Mouse (Mus musculus) CH12.LX (cell line): ENCODE measurements around the gene Dgcr8. TPM values are rescaled to one million over a fixed set of nuclear protein-coding genes. Genes with fewer than 3 reads are reported as not detected.

Source experiments
- DNase-seq: peaks from one replicate; pipeline ENCODE4 v3.0.0-alpha.2; 2013; ENCODE audit errors: extremely low read depth
- H3K27ac ChIP-seq: 2 replicates; pipeline ENCODE4 v1.5.1; 2012; ENCODE audit warnings: low read depth, mild to moderate bottlenecking, control low read depth, moderate library complexity; ENCODE audit not compliant: insufficient read depth
- H3K27me3 ChIP-seq: replicated peaks from 2 replicates; pipeline ENCODE3; 2012; ENCODE audit warnings: inconsistent platforms
- H3K36me3 ChIP-seq, 2 experiments: replicated peaks in 1 of 2; 2 replicates each; pipeline versions ENCODE3 to v1.6.1; 2012; ENCODE audit warnings: inconsistent platforms in 1 of 2, low read length in 1 of 2, mild to moderate bottlenecking in 1 of 2, mixed read lengths in 1 of 2, moderate library complexity in 1 of 2; ENCODE audit not compliant: control insufficient read depth in 1 of 2, insufficient read depth in 1 of 2
- H3K4me1 ChIP-seq, 2 experiments: 2 replicates each; pipeline ENCODE4 v1.6.1; 2012; ENCODE audit warnings: inconsistent platforms in 1 of 2, moderate library complexity in 1 of 2; ENCODE audit not compliant: insufficient read depth in 2 of 2, control insufficient read depth in 1 of 2
- H3K4me2 ChIP-seq: 2 replicates; pipeline ENCODE4 v1.6.1; 2012; ENCODE audit warnings: low read depth, mild to moderate bottlenecking, control low read depth; ENCODE audit not compliant: poor library complexity, insufficient read depth, severe bottlenecking
- H3K4me3 ChIP-seq, 3 experiments: fragments of 150-350 bp in 1 of 3; sonication (generic) in 1 of 3; replicated peaks in 1 of 3; 2 replicates each; pipeline versions ENCODE3 to v1.5.1; 2011 to 2012; ENCODE audit warnings: low read depth in 2 of 3, low read length in 2 of 3, mild to moderate bottlenecking in 2 of 3, moderate library complexity in 2 of 3, control low read depth in 1 of 3, improper control_type of control experiment in 1 of 3, inconsistent platforms in 1 of 3, mixed read lengths in 1 of 3; ENCODE audit not compliant: poor library complexity in 1 of 3
- H3K79me2 ChIP-seq: replicated peaks from 2 replicates; pipeline ENCODE4 v1.6.1; 2012; ENCODE audit warnings: mild to moderate bottlenecking, moderate library complexity; ENCODE audit not compliant: control insufficient read depth, poor library complexity, insufficient read depth, severe bottlenecking; ENCODE audit errors: extremely low read depth
- H3K9ac ChIP-seq: 2 replicates; pipeline ENCODE4 v1.6.1; 2012; ENCODE audit warnings: low read depth, mild to moderate bottlenecking, control low read depth, moderate library complexity; ENCODE audit not compliant: insufficient read depth
- H3K9me3 ChIP-seq: replicated peaks from 2 replicates; pipeline ENCODE3; 2012; ENCODE audit warnings: low read length, inconsistent platforms, mixed read lengths
- BHLHE40 ChIP-seq: IDR thresholded peaks from 2 replicates; pipeline ENCODE4 v1.6.1; 2011; ENCODE audit warnings: mild to moderate bottlenecking, low read depth, low read length, improper control_type of control experiment
- CHD1 ChIP-seq: IDR thresholded peaks from 2 replicates; pipeline ENCODE4 v1.6.1; 2012; ENCODE audit warnings: low read depth, low read length, improper control_type of control experiment, inconsistent platforms
- CHD2 ChIP-seq: IDR thresholded peaks from 2 replicates; pipeline ENCODE4 v1.6.1; 2011; ENCODE audit warnings: low read length, improper control_type of control experiment
- CTCF ChIP-seq, 2 experiments: IDR thresholded peaks in 1 of 2; conservative IDR thresholded peaks in 1 of 2; 2 replicates each; pipeline ENCODE4 v1.5.1; 2011 to 2012; ENCODE audit warnings: low read depth in 2 of 2, low read length in 2 of 2, improper control_type of control experiment in 1 of 2, inconsistent platforms in 1 of 2, mild to moderate bottlenecking in 1 of 2, moderate library complexity in 1 of 2
- E2F4 ChIP-seq: IDR thresholded peaks from 2 replicates; pipeline ENCODE4 v1.6.1; 2011; ENCODE audit warnings: low read depth, low read length, improper control_type of control experiment; ENCODE audit not compliant: insufficient replicate concordance
- EP300 ChIP-seq: IDR thresholded peaks from 2 replicates; pipeline ENCODE4 v1.6.1; 2011; ENCODE audit warnings: low read length, improper control_type of control experiment
- ETS1 ChIP-seq: conservative IDR thresholded peaks from 2 replicates; pipeline ENCODE4 v1.6.1; 2012; ENCODE audit warnings: low read depth, mild to moderate bottlenecking, inconsistent platforms, low read length, improper control_type of control experiment, moderate library complexity
- GABPA ChIP-seq: IDR thresholded peaks from 2 replicates; pipeline ENCODE4 v1.6.1; 2012; ENCODE audit warnings: low read depth, low read length, improper control_type of control experiment, inconsistent platforms; ENCODE audit not compliant: insufficient replicate concordance
- JUN ChIP-seq: IDR thresholded peaks from 2 replicates; pipeline ENCODE4 v1.6.1; 2011; ENCODE audit warnings: low read depth, mild to moderate bottlenecking, low read length, improper control_type of control experiment, moderate library complexity; ENCODE audit not compliant: insufficient read depth
- JUND ChIP-seq: conservative IDR thresholded peaks from 2 replicates; pipeline ENCODE4 v1.6.1; 2011; ENCODE audit warnings: low read depth, low read length, improper control_type of control experiment
- MAZ ChIP-seq: IDR thresholded peaks from 2 replicates; pipeline ENCODE4 v1.6.1; 2012; ENCODE audit warnings: low read depth, mild to moderate bottlenecking, inconsistent platforms, low read length, improper control_type of control experiment, moderate library complexity
- MEF2A ChIP-seq: IDR thresholded peaks from 2 replicates; pipeline ENCODE4 v1.6.1; 2014; ENCODE audit warnings: low read depth, mild to moderate bottlenecking, inconsistent platforms, low read length, improper control_type of control experiment, borderline replicate concordance
- MXI1 ChIP-seq: IDR thresholded peaks from 2 replicates; pipeline ENCODE4 v1.6.1; 2011; ENCODE audit warnings: mild to moderate bottlenecking, low read depth, low read length, improper control_type of control experiment
- MYC ChIP-seq: IDR thresholded peaks from 2 replicates; pipeline ENCODE4 v1.6.1; 2011; ENCODE audit warnings: low read depth, mild to moderate bottlenecking, improper control_type of control experiment, low read length
- POLR2A ChIP-seq: IDR thresholded peaks from 2 replicates; pipeline ENCODE4 v1.6.1; 2011; ENCODE audit warnings: low read depth, mild to moderate bottlenecking, improper control_type of control experiment, low read length
- POLR2AphosphoS2 ChIP-seq: IDR thresholded peaks from 2 replicates; pipeline ENCODE4 v1.6.1; 2011; ENCODE audit warnings: low read depth, low read length, improper control_type of control experiment
- RAD21 ChIP-seq: IDR thresholded peaks from 2 replicates; pipeline ENCODE4 v1.6.1; 2011; ENCODE audit warnings: low read depth, mild to moderate bottlenecking, low read length, improper control_type of control experiment, moderate library complexity
- TCF12 ChIP-seq: IDR thresholded peaks from 2 replicates; pipeline ENCODE4 v1.6.1; 2014; ENCODE audit warnings: low read depth, mild to moderate bottlenecking, inconsistent platforms, low read length, improper control_type of control experiment
- USF2 ChIP-seq: conservative IDR thresholded peaks from 2 replicates; pipeline ENCODE4 v1.6.1; 2011; ENCODE audit warnings: low read depth, low read length, improper control_type of control experiment
- ZC3H11A ChIP-seq: IDR thresholded peaks from 2 replicates; pipeline ENCODE4 v1.6.1; 2012; ENCODE audit warnings: low read depth, mild to moderate bottlenecking, inconsistent platforms, low read length, improper control_type of control experiment
- ZKSCAN1 ChIP-seq: IDR thresholded peaks from 2 replicates; pipeline ENCODE4 v1.6.1; 2012; ENCODE audit warnings: low read depth, inconsistent platforms, low read length, improper control_type of control experiment, borderline replicate concordance
- dilution Hi-C: fragments of 300-500 bp; cut with MboI; formaldehyde crosslinking; loops from 2 replicates; pipeline ENCODE4 v1.14.3; 2020; ENCODE audit warnings: low sequenced_read_pairs; ENCODE audit not compliant: extremely low pct_unique_long_range_greater_than_20kb, extremely low pct_ligation_motif_present
- in situ Hi-C: fragments of 300-500 bp; cut with MboI; formaldehyde crosslinking; loops from 3 replicates; pipeline ENCODE4 v1.14.3; 2019; ENCODE audit warnings: low sequenced_read_pairs, low pct_ligation_motif_present, low pct_unique_long_range_greater_than_20kb, mixed read lengths
- polyA plus RNA-seq: library from polyadenylated mRNA; unstranded; fragments of >175 nt; gene quantifications from 2 replicates; pipeline ENCODE4 v1.2.1, GENCODE M21; 2012; ENCODE audit warnings: low read depth; ENCODE audit not compliant: insufficient read length
- total RNA-seq, 2 experiments: library from RNA; depleted of rRNA; stranded (reverse); fragments of 300-350 nt in 1 of 2; fragments of >200 nt in 1 of 2; gene quantifications; 2 replicates each; pipeline ENCODE4 v1.2.3; 2012 to 2014

Dgcr8 gene
- total and polyA plus RNA-seq, 3 experiments: 29.1 to 39.9 (median 31.8) TPM

GRCm38 (mm10) chr16:18333976-18334375 lies 44.9 kb upstream of the Dgcr8 start:
- dilution Hi-C loops (no loop called here), in situ Hi-C loops (no loop called here)
- no peak overlapping the region for H3K4me2 ChIP-seq
- H3K9ac ChIP-seq: no peak overlapping the region
- H3K4me3 ChIP-seq: no peak overlapping the region
- no peaks in the 10 kb centered on the region for H3K27me3 ChIP-seq
- no peak overlapping the region for H3K27ac ChIP-seq
- peaks cover 4 to 18% of the 10 kb centered on the region in 2 experiments for H3K36me3 ChIP-seq
- peaks cover 0 to 4% of the 10 kb centered on the region in 2 experiments; a peak in 1 of 4 replicates for H3K4me1 ChIP-seq
- DNase-seq: no peak
- no peaks in the 10 kb centered on the region for H3K79me2 ChIP-seq
- no peaks in the 10 kb centered on the region for H3K9me3 ChIP-seq
- TF ChIP-seq JUN (no peak), E2F4 (no peak), USF2 (no peak), ETS1 (no peak), CHD2 (no peak), MXI1 (no peak)

GRCm38 (mm10) chr16:18328524-18328923 lies 39.5 kb upstream of the Dgcr8 start:
- Histone ChIP-seq H3K9me3 (no peaks in the 10 kb centered on the region), H3K4me2 (no peak overlapping the region), H3K27me3 (no peaks in the 10 kb centered on the region), H3K4me3 (no peak overlapping the region), H3K27ac (no peak overlapping the region), H3K4me1 (peaks cover 0 to 9% of the 10 kb centered on the region in 2 experiments; a peak in 2 of 4 replicates), H3K36me3 (peaks cover 4 to 26% of the 10 kb centered on the region in 2 experiments), H3K79me2 (no peaks in the 10 kb centered on the region), H3K9ac (no peak overlapping the region)
- in situ Hi-C loops: no loop called here
- DNase-seq: no peak
- dilution Hi-C loops: no loop called here
- TF ChIP-seq MYC: no peak
- TF ChIP-seq JUN: no peak
- TF ChIP-seq JUND: no peak
- TF ChIP-seq ZC3H11A: no peak
- TF ChIP-seq EP300: no peak
- no peak for TF ChIP-seq BHLHE40
- no peak for TF ChIP-seq MAZ
- TF ChIP-seq ZKSCAN1: no peak
- TF ChIP-seq CHD1: no peak
- no peak for TF ChIP-seq POLR2AphosphoS2
- TF ChIP-seq TCF12: no peak
- no peak for TF ChIP-seq GABPA
- no peak for TF ChIP-seq MEF2A
- TF ChIP-seq RAD21: no peak
- TF ChIP-seq POLR2A: no peak
- no peak for TF ChIP-seq CTCF (conservative IDR thresholded peaks at IDR 0.05 in 1 of 2, IDR thresholded peaks at IDR 0.05 in 1 of 2; ENCODE audit: low read depth in 2 of 2, low read length in 2 of 2)
